Mouse (Mus musculus): ENCODE results near the gene Adprm.
"Not testable (repeated sequence)": the region's sequence is repeated elsewhere in the genome, so short reads cannot be mapped to it uniquely, and the experiment has no call there.

- TF ChIP-seq CTCF (IDR thresholded peaks at IDR 0.05; ENCODE audit: low read depth, low read length); POLR2A (IDR thresholded peaks at IDR 0.05; ENCODE audit: borderline replicate concordance, low read depth, low read length): not testable (repeated sequence)
These were observed 40.0 kb upstream of the Adprm start for GRCm38 (mm10) chr11:67092354-67092753.
